Mouse (Mus musculus) embryonic facial prominence, embryonic 12.5 days (tissue): Measurements from ENCODE around the gene Ankrd34a. TPM values are rescaled to one million over a fixed set of nuclear protein-coding genes. Genes with fewer than 3 reads are reported as not detected.

ENCODE experiments used
- ATAC-seq: fragments of 200-750 bp; cut with Nextera tagmentation; 2 replicates; pipeline ENCODE4 v1.8.0; 2017; ENCODE audit not compliant: insufficient number of reproducible peaks, insufficient read depth, low FRiP score, low TSS enrichment
- H3K27ac ChIP-seq: fragments of 300-500 bp; sonication (generic); 2 replicates; pipeline ENCODE4 v1.5.1; 2016; ENCODE audit warnings: mild to moderate bottlenecking
- H3K27me3 ChIP-seq: fragments of 300-500 bp; sonication (generic); 2 replicates; pipeline ENCODE4 v1.6.1; 2016; ENCODE audit warnings: mild to moderate bottlenecking, moderate library complexity
- H3K36me3 ChIP-seq: fragments of 300-500 bp; sonication (generic); 2 replicates; pipeline ENCODE4 v1.6.1; 2016; ENCODE audit warnings: mild to moderate bottlenecking
- H3K4me1 ChIP-seq: fragments of 300-500 bp; sonication (generic); 2 replicates; pipeline ENCODE4 v1.6.1; 2016
- H3K4me2 ChIP-seq: fragments of 300-500 bp; sonication (generic); replicated peaks from 2 replicates; pipeline ENCODE4 v1.6.1; 2016; ENCODE audit warnings: mild to moderate bottlenecking, moderate library complexity
- H3K4me3 ChIP-seq: fragments of 300-500 bp; sonication (generic); 2 replicates; pipeline ENCODE4 v1.5.1; 2016; ENCODE audit warnings: mild to moderate bottlenecking
- H3K9ac ChIP-seq: fragments of 300-500 bp; sonication (generic); 2 replicates; pipeline ENCODE4 v1.6.1; 2016; ENCODE audit warnings: mild to moderate bottlenecking, moderate library complexity
- H3K9me3 ChIP-seq: fragments of 300-500 bp; sonication (generic); 2 replicates; pipeline ENCODE4 v1.6.1; 2016; ENCODE audit warnings: mild to moderate bottlenecking, moderate library complexity
- WGBS: fragments of 180-500 bp; shearing (Covaris S2); methylation state at CpG from one replicate; pipeline ENCODE4 v1.1.7; 2016; 5-methylcytosine and 5-hydroxymethylcytosine counted together
- polyA plus RNA-seq: library from polyadenylated mRNA; unstranded; fragments of >200 nt; fragmentation: Nextera tagmentation; extraction: Ambion mirVana; gene quantifications from 2 replicates; pipeline ENCODE4 v1.2.1, GENCODE M21; 2016

Gene Ankrd34a
- polyA plus RNA-seq, 1 experiment from 2014 or later, result 2.3 TPM

DNA sequence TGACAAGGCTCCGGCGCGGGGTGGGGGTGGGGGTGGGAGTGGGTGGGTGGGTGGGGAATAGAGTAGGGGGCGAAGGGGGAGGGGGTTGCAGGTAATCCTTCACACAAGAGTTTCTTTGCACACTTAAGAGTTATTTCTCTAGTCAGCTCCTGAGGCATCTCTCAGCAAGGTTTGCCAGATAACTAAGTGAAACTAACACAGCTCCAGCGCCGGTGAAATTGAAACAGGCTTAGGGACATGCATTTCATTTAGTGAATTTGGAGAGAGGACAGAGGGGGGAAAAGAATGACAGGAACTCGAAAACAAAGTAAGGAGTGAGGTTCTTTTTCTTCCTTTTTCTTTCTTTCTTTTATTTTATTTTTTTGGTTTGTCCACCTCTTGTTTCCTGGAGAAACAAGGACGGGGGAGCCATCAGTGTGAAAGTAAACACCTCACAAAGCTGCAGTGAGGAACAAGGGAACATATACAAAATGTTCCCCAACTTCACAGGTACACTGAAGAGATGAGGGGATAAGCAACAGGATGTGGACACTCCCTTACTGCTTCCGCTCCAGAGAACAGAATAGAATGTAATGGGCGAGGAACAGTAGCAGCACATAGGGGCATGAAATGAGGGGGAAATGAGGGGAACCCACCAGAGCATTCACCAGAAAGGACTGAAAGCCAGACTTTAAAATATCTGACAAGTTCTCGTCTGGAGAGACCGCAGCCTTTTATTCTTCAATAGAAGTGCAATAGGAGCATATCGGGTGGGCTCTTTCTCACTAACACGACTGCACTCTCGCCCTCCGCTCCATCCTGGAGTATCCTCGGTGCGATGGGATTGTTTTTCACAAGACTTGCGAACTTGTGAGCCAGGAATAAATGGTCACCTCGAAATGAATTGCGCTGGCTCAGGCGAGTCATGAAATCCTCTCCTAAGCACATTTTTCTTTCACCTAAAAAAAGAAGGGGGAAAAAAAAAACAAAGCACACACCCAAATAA, 39.5 kb upstream of the Ankrd34a start:
- WGBS, result 5% methylated on average over 22 of the region's 22 CpGs
- peaks cover 42% of the 10 kb centered on the region for H3K4me1 ChIP-seq
- H3K9ac ChIP-seq, result peak overlapping the region; percentile 81
- H3K9me3 ChIP-seq, result no peaks in the 10 kb centered on the region
- H3K4me2 ChIP-seq, result peak overlapping the region; percentile 79
- peaks cover 21% of the 10 kb centered on the region for H3K36me3 ChIP-seq
- no peak for ATAC-seq
- no peaks in the 10 kb centered on the region for H3K27me3 ChIP-seq
- peak overlapping the region; percentile 79 for H3K4me3 ChIP-seq
- peak overlapping the region; percentile 91 for H3K27ac ChIP-seq

DNA sequence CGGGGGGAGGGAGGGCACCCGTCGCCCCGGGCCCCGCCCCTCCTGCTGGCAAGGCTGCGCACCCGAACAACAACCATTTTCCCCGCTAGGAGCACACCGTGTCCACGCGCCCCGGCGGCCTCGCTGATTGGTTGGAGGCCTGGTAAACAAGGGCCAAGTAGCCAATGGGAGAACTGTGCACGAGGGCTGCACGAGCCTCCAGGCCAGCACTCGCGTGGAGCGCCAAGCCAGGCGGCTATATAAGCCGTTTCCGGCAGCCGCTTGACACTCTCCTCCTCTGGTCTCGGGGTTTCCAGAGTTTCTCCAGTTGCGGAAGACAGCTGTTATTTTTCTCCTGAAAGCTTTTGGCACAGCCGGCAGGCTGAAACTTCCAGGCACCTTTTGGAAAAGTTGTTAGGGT, 38.7 kb upstream of the Ankrd34a start, which contains the start of gene Txnip:
TSS of gene Txnip (plus strand) at position 264 of the 400 bp plus-strand sequence.
- WGBS, result under 1% methylated on average over 26 of the region's 26 CpGs
- H3K9me3 ChIP-seq, result no peaks in the 10 kb centered on the region

DNA sequence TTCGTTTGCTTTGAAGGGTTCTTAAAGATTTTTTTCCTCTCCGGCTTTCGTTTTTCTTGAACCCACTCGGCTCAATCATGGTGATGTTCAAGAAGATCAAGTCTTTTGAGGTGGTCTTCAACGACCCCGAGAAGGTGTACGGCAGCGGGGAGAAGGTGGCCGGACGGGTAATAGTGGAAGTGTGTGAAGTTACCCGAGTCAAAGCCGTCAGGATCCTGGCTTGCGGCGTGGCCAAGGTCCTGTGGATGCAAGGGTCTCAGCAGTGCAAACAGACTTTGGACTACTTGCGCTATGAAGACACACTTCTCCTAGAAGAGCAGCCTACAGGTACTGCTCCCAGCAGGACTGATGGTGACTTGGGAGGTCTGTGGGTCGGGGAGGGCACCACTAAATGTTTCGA, 38.3 kb upstream of the Ankrd34a start:
- H3K9me3 ChIP-seq, result no peaks in the 10 kb centered on the region
- H3K4me3 ChIP-seq, result peak overlapping the region; percentile 79
- no peaks in the 10 kb centered on the region for H3K27me3 ChIP-seq
- under 1% methylated on average over 17 of the region's 17 CpGs for whole genome bisulfite sequencing
- peak overlapping the region; percentile 91 for H3K27ac ChIP-seq
- H3K4me2 ChIP-seq, result peak overlapping the region; percentile 79
- H3K4me1 ChIP-seq, result peaks cover 42% of the 10 kb centered on the region
- peaks cover 21% of the 10 kb centered on the region for H3K36me3 ChIP-seq
- peak overlapping the region; percentile 81 for H3K9ac ChIP-seq
- ATAC-seq, result peak; percentile 13; the same call in 1 of the 2 replicates

More for the DNA sequence above, 38.7 kb upstream of the Ankrd34a start, which contains the start of gene Txnip:
- H3K4me3 ChIP-seq, result peak within 1 kb of the TSS; percentile 79
- ATAC-seq, result peak; percentile 98
- no peaks in the 10 kb centered on the region for H3K27me3 ChIP-seq
- H3K4me2 ChIP-seq, result peak within 1 kb of the TSS; percentile 79
- H3K4me1 ChIP-seq, result peaks cover 42% of the 10 kb centered on the region
- peak within 1 kb of the TSS; percentile 91 for H3K27ac ChIP-seq
- H3K36me3 ChIP-seq, result peaks cover 21% of the 10 kb centered on the region
- H3K9ac ChIP-seq, result peak within 1 kb of the TSS; percentile 81

DNA sequence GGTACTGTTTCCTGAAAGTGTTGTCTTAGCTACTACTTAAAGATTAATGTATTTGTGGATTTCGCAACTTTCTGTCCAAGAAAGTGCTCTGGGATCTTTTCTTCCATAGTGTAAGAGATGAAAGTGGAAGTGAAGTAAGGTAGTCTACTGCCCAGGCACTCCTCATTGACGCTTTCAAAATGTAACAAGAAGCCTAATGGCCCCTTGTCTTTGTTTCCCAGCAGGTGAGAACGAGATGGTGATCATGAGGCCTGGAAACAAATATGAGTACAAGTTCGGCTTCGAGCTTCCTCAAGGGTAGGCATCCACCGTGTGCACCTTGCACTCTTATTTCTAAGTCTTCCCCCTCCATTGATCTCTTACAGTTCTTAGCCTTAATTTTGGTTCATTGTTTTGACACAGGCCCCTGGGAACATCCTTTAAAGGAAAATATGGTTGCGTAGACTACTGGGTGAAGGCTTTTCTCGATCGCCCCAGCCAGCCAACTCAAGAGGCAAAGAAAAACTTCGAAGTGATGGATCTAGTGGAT, 37.7 kb upstream of the Ankrd34a start:
- peak overlapping the region; percentile 81 for H3K9ac ChIP-seq
- H3K4me1 ChIP-seq, result peaks cover 42% of the 10 kb centered on the region
- H3K4me2 ChIP-seq, result peak overlapping the region; percentile 79
- peak overlapping the region; percentile 91; the same call in 1 of the 2 replicates for H3K27ac ChIP-seq
- WGBS, result 47% methylated on average over 10 of the region's 10 CpGs
- ATAC-seq, result no peak
- peaks cover 21% of the 10 kb centered on the region for H3K36me3 ChIP-seq
- H3K27me3 ChIP-seq, result no peaks in the 10 kb centered on the region
- peak overlapping the region; percentile 79 for H3K4me3 ChIP-seq
- no peaks in the 10 kb centered on the region for H3K9me3 ChIP-seq

- Histone ChIP-seq H3K27ac (no peak overlapping the region), H3K4me3 (peak overlapping the region; percentile 79), H3K36me3 (peaks cover 21% of the 10 kb centered on the region), H3K4me1 (peaks cover 44% of the 10 kb centered on the region), H3K9ac (peak overlapping the region; percentile 81), H3K4me2 (peak overlapping the region; percentile 79), H3K27me3 (no peaks in the 10 kb centered on the region), H3K9me3 (no peaks in the 10 kb centered on the region)
- no peak for ATAC-seq
- 81% methylated on average over 12 of the region's 12 CpGs for WGBS
These were observed 37.0 kb upstream of the Ankrd34a start for GRCm38 (mm10) chr3:96559398-96559910.

GRCm38 (mm10) chr3:96559911-96560850, 36.3 kb upstream of the Ankrd34a start:
- no peaks in the 10 kb centered on the region for H3K27me3 ChIP-seq
- peak overlapping the region; percentile 81 for H3K9ac ChIP-seq
- no peak overlapping the region for H3K27ac ChIP-seq

DNA sequence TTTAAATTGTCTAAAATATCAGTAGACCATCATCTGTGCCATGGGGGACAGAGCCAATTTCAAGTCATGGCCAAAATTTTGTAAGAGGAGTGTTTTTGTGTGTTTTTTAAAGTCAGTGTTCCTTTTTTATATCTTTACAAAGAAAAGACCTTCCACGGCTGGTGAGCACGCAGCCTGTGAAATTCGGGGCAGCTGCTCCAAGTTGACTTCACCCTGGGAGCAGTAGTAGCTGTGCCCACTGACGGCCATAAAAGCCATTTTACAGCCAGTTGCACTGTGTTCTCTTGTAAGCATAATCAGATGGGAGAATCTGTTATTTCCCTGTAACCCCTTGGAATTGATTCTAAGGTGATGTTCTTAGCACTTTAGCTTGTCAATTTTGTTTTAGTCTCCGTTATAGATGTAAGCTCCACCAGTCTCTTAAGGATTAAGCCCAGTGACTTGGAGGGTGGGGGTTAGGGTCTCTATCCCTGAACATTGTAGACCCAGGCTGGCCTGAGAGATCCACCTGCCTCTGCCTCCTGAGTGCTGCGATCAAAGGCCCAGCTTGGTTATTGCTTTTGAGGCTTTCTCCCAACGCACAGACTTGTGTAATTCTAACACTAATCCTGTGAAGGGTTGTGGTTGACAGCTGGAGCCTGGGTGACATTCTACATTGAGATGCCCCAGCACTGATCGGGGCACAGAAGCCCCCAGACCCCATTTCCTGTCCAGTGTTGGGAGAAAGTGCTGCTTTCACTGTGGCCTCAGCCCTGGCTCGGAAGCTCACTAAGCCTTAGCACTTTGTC, 35.4 kb upstream of the Ankrd34a start:
- peaks cover 21% of the 10 kb centered on the region for H3K36me3 ChIP-seq
- H3K27me3 ChIP-seq, result no peaks in the 10 kb centered on the region
- no peak for ATAC-seq
- peak overlapping the region; percentile 79 for H3K4me3 ChIP-seq
- H3K9ac ChIP-seq, result no peak overlapping the region
- no peak overlapping the region for H3K27ac ChIP-seq
- H3K4me2 ChIP-seq, result peak overlapping the region; percentile 79
- H3K4me1 ChIP-seq, result peaks cover 36% of the 10 kb centered on the region
- 90% methylated on average over 9 of the region's 9 CpGs for WGBS
- H3K9me3 ChIP-seq, result no peaks in the 10 kb centered on the region

More at GRCm38 (mm10) chr3:96559911-96560850, 36.3 kb upstream of the Ankrd34a start:
- peak overlapping the region; percentile 79 for H3K4me3 ChIP-seq
- no peaks in the 10 kb centered on the region for H3K9me3 ChIP-seq
- H3K4me1 ChIP-seq, result peaks cover 43% of the 10 kb centered on the region
- peak overlapping the region; percentile 79 for H3K4me2 ChIP-seq
- ATAC-seq, result no peak
- peaks cover 21% of the 10 kb centered on the region for H3K36me3 ChIP-seq
- WGBS, result 90% methylated on average over 23 of the region's 23 CpGs

- Histone ChIP-seq H3K9ac (no peak overlapping the region), H3K4me1 (peaks cover 27% of the 10 kb centered on the region), H3K9me3 (no peaks in the 10 kb centered on the region), H3K27ac (peak overlapping the region; percentile 38; the same call in 1 of the 2 replicates), H3K27me3 (no peaks in the 10 kb centered on the region), H3K36me3 (peaks cover 21% of the 10 kb centered on the region), H3K4me2 (no peak overlapping the region), H3K4me3 (no peak overlapping the region)
- 57% methylated on average over 10 of the region's 10 CpGs for WGBS
- ATAC-seq, result no peak
These were observed 34.3 kb upstream of the Ankrd34a start for GRCm38 (mm10) chr3:96561946-96562681.

GRCm38 (mm10) chr3:96563267-96563666, 33.2 kb upstream of the Ankrd34a start:
- no peak overlapping the region for H3K4me2 ChIP-seq
- no peak for ATAC-seq

More at GRCm38 (mm10) chr3:96563267-96563666, 33.2 kb upstream of the Ankrd34a start:
- 92% methylated on average over 8 of the region's 8 CpGs for WGBS
- H3K27ac ChIP-seq, result no peak overlapping the region
- peaks cover 27% of the 10 kb centered on the region for H3K4me1 ChIP-seq
- peaks cover 21% of the 10 kb centered on the region for H3K36me3 ChIP-seq
- H3K4me3 ChIP-seq, result no peak overlapping the region
- no peak overlapping the region for H3K9ac ChIP-seq
- no peaks in the 10 kb centered on the region for H3K27me3 ChIP-seq
- H3K9me3 ChIP-seq, result no peaks in the 10 kb centered on the region
